Comparison of ENCODE assay signal across 9 mouse cellular contexts in the genomic region with DNA sequence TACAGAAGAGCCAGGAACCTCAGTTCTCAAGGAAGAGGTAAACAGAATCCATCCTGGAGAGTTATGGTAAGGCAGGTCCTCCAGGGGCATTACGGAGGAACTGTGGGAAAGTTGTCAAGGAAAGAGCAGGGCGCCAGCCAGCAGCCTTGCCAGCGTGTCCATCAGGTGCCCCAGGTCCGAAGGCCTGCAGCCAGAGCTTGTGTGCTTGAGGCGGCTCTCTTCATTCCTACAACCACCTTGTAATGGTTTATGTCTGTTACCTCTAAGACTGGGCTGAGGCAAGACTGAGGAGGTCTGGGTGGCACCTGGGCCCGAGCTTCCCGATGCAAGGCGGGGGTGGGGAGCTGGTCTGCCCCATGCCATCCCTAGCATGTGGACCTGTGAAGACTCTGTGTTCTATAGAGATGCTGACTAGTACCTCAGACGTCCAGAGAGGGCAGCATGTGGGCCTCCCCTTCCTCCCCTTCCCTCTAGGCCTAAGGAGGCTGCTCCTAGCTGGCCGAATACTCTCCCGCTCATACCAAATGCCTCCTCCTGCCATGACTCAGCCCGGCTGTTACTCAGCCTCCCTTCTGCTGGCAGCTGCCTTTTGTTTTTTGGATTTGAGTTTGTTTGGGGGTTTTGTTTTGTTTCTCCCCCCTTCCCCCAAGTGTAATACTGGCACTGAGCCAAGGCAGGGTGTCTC. TPM values are rescaled to one million over a fixed set of nuclear protein-coding genes. Genes with fewer than 3 reads are reported as not detected.
DNase-seq lines count a peak whose midpoint lies in the region; ATAC-seq and TF ChIP-seq lines count a peak whose summit lies in the region.
"Had no signal": no experiment of that assay in that cellular context is flagged by ENCODE, and none has a peak within 500 bp of the region (broad histone marks: within the 10 kb centered on the region; RNA-seq: fewer than 3 reads in every experiment).

No protein-coding gene starts in this region.

- TF ChIP-seq CTCF in gastrocnemius, adult 2 months (IDR thresholded peaks at IDR 0.05), result no peak

- no peak overlapping the region for H3K9ac ChIP-seq in forebrain, embryonic 11.5 days (ENCODE audit: low read length)
- H3K9ac ChIP-seq in midbrain, embryonic 11.5 days (ENCODE audit: low read length), result no peak overlapping the region
- no peak overlapping the region for H3K9ac ChIP-seq in midbrain, embryonic 16.5 days (ENCODE audit: low read depth, low read length)
- no peak overlapping the region for H3K9ac ChIP-seq in neural tube, embryonic 15.5 days (replicated peaks)
- H3K9ac ChIP-seq: limb, embryonic 12.5 days had no signal

- no peaks in the 10 kb centered on the region for H3K36me3 ChIP-seq in forebrain, embryonic 10.5 days (replicated peaks)
- H3K36me3 ChIP-seq in forebrain, embryonic 11.5 days (ENCODE audit: control insufficient read depth, insufficient read depth, low read length), result no peaks in the 10 kb centered on the region
- H3K36me3 ChIP-seq in midbrain, embryonic 11.5 days (ENCODE audit: control insufficient read depth, insufficient read depth, low read length), result no peaks in the 10 kb centered on the region
- no peaks in the 10 kb centered on the region for H3K36me3 ChIP-seq in midbrain, embryonic 16.5 days (ENCODE audit: control insufficient read depth, insufficient read depth, low read length)
- no peaks in the 10 kb centered on the region for H3K36me3 ChIP-seq in neural tube, embryonic 15.5 days
- H3K36me3 ChIP-seq: limb, embryonic 12.5 days had no signal

- H3K9me3 ChIP-seq in forebrain, embryonic 10.5 days, result no peaks in the 10 kb centered on the region
- H3K9me3 ChIP-seq in forebrain, embryonic 11.5 days (ENCODE audit: control insufficient read depth, low read length), result no peaks in the 10 kb centered on the region
- H3K9me3 ChIP-seq in midbrain, embryonic 11.5 days (ENCODE audit: control insufficient read depth, low read length), result no peaks in the 10 kb centered on the region
- H3K9me3 ChIP-seq in midbrain, embryonic 16.5 days (replicated peaks; ENCODE audit: control insufficient read depth, low read length, poor library complexity, severe bottlenecking), result no peaks in the 10 kb centered on the region
- no peaks in the 10 kb centered on the region for H3K9me3 ChIP-seq in neural tube, embryonic 15.5 days (replicated peaks)
- H3K9me3 ChIP-seq: limb, embryonic 12.5 days had no signal

- WGBS in forebrain, embryonic 10.5 days, result 72% methylated on average over 12 of the region's 12 CpGs
- WGBS in forebrain, embryonic 11.5 days, result 61% methylated on average over 12 of the region's 12 CpGs
- 68% methylated on average over 12 of the region's 12 CpGs for WGBS in midbrain, embryonic 11.5 days
- WGBS in midbrain, embryonic 16.5 days, result 65% methylated on average over 12 of the region's 12 CpGs
- WGBS in neural tube, embryonic 15.5 days, result 62% methylated on average over 12 of the region's 12 CpGs

- H3K27me3 ChIP-seq in forebrain, embryonic 10.5 days (ENCODE audit: poor library complexity, severe bottlenecking), result peaks cover 68% of the 10 kb centered on the region
- H3K27me3 ChIP-seq in forebrain, embryonic 11.5 days (ENCODE audit: control insufficient read depth, insufficient read depth, low read length), result 0 out of 2 replicates have a peak, but pooled peaks cover 5% of the 10 kb centered on the region
- H3K27me3 ChIP-seq in midbrain, embryonic 11.5 days (ENCODE audit: control insufficient read depth, insufficient read depth, low read length), result no peaks in the 10 kb centered on the region; the same call in 1 of the 2 replicates
- H3K27me3 ChIP-seq in midbrain, embryonic 16.5 days (ENCODE audit: control insufficient read depth, insufficient read depth, low read depth, low read length), result no peaks in the 10 kb centered on the region
- no peaks in the 10 kb centered on the region for H3K27me3 ChIP-seq in neural tube, embryonic 15.5 days (replicated peaks)

- no peak for ATAC-seq in forebrain, embryonic 11.5 days (replicated peaks; ENCODE audit: low FRiP score)
- ATAC-seq in midbrain, embryonic 11.5 days (ENCODE audit: low FRiP score), result peak; percentile 20; the same call in 1 of the 2 replicates
- no peak for ATAC-seq in midbrain, embryonic 16.5 days
- no peak for ATAC-seq in neural tube, embryonic 15.5 days (ENCODE audit: low FRiP score)

- H3K27ac ChIP-seq in forebrain, embryonic 10.5 days, result peak overlapping the region; percentile 78; the same call in 1 of the 2 replicates
- no peak overlapping the region for H3K27ac ChIP-seq in forebrain, embryonic 11.5 days (ENCODE audit: low read depth, low read length)
- no peak overlapping the region for H3K27ac ChIP-seq in midbrain, embryonic 11.5 days (ENCODE audit: low read depth, low read length)
- H3K27ac ChIP-seq in midbrain, embryonic 16.5 days (ENCODE audit: low read length), result no peak overlapping the region
- H3K27ac ChIP-seq in neural tube, embryonic 15.5 days (replicated peaks), result 0 out of 2 replicates have a peak overlapping the region, but pooled peaks have one; percentile 23
- no peak overlapping the region for H3K27ac ChIP-seq in gastrocnemius, adult 2 months
- H3K27ac ChIP-seq: limb, embryonic 12.5 days had no signal

- no peak for DNase-seq in forebrain, embryonic 10.5 days (ENCODE audit: extremely low spot score, low spot score)
- DNase-seq in forebrain, embryonic 11.5 days (ENCODE audit: low spot score), result no peak
- no peak for DNase-seq in midbrain, embryonic 11.5 days (ENCODE audit: low spot score, missing footprints)
- DNase-seq in embryo, embryonic 10.5 days (ENCODE audit: low spot score), result peak; percentile 29
- no peak for DNase-seq in gastrocnemius, adult 2 months
- DNase-seq in liver, result no peak

- peaks cover 53% of the 10 kb centered on the region for H3K4me1 ChIP-seq in forebrain, embryonic 10.5 days
- H3K4me1 ChIP-seq in forebrain, embryonic 11.5 days (replicated peaks; ENCODE audit: control insufficient read depth, insufficient read depth, low read length), result peaks cover 22% of the 10 kb centered on the region
- peaks cover 26% of the 10 kb centered on the region for H3K4me1 ChIP-seq in midbrain, embryonic 11.5 days (ENCODE audit: control insufficient read depth, insufficient read depth, low read length)
- peaks cover 22% of the 10 kb centered on the region for H3K4me1 ChIP-seq in midbrain, embryonic 16.5 days (ENCODE audit: control insufficient read depth, insufficient read depth, low read length)
- H3K4me1 ChIP-seq in neural tube, embryonic 15.5 days, result peaks cover 27% of the 10 kb centered on the region

- no peak overlapping the region for H3K4me3 ChIP-seq in forebrain, embryonic 10.5 days
- H3K4me3 ChIP-seq in forebrain, embryonic 11.5 days (ENCODE audit: low read depth, low read length), result no peak overlapping the region
- no peak overlapping the region for H3K4me3 ChIP-seq in midbrain, embryonic 11.5 days (ENCODE audit: low read depth, low read length)
- H3K4me3 ChIP-seq in midbrain, embryonic 16.5 days (ENCODE audit: low read depth, low read length), result no peak overlapping the region
- no peak overlapping the region for H3K4me3 ChIP-seq in neural tube, embryonic 15.5 days (replicated peaks)
- H3K4me3 ChIP-seq in gastrocnemius, adult 2 months, result no peak overlapping the region
- H3K4me3 ChIP-seq: limb, embryonic 12.5 days had no signal

- H3K4me2 ChIP-seq in forebrain, embryonic 11.5 days (ENCODE audit: low read depth, low read length, severe bottlenecking), result no peak overlapping the region
- no peak overlapping the region for H3K4me2 ChIP-seq in midbrain, embryonic 11.5 days
- no peak overlapping the region for H3K4me2 ChIP-seq in midbrain, embryonic 16.5 days (ENCODE audit: low read length)
- H3K4me2 ChIP-seq in neural tube, embryonic 15.5 days, result no peak overlapping the region
- H3K4me2 ChIP-seq: limb, embryonic 12.5 days had no signal

- intact Hi-C loops in gastrocnemius, adult 2 months (cut with DNase I), result no loop called here

RNA-seq across cellular contexts. Expression of gene Endov, which starts 25.7 kb away (rescaled TPM):
- polyA plus RNA-seq in forebrain, embryonic 10.5 days (2016; fragmentation: Nextera tagmentation; extraction: Ambion mirVana), result 24.0 and 24.5 TPM in 2 replicates
- 18.4 and 21.0 TPM in 2 replicates for polyA plus RNA-seq in forebrain, embryonic 11.5 days (2014; fragmentation: Nextera tagmentation; extraction: Ambion mirVana)
- polyA plus RNA-seq in midbrain, embryonic 11.5 days (2014; fragmentation: Nextera tagmentation; extraction: Ambion mirVana), result 13.2 and 14.0 TPM in 2 replicates
- polyA plus RNA-seq in midbrain, embryonic 16.5 days (2015; fragmentation: Nextera tagmentation; extraction: Ambion mirVana), result 17.3 and 19.8 TPM in 2 replicates
- 15.1 and 15.8 TPM in 2 replicates for polyA plus RNA-seq in neural tube, embryonic 15.5 days (2015; fragmentation: Nextera tagmentation; extraction: Ambion mirVana)
- 1 to 10 TPM; 4.3 to 4.5 TPM for total RNA-seq in gastrocnemius, adult 2 months (2021)

RNA-seq across cellular contexts. Expression of gene Nptx1, which starts 30.7 kb away (rescaled TPM):
- 1.4 and 1.7 TPM in 2 replicates for polyA plus RNA-seq in forebrain, embryonic 10.5 days (2016; fragmentation: Nextera tagmentation; extraction: Ambion mirVana)
- 3.2 and 3.3 TPM in 2 replicates for polyA plus RNA-seq in forebrain, embryonic 11.5 days (2014; fragmentation: Nextera tagmentation; extraction: Ambion mirVana)
- 2.5 and 3.0 TPM in 2 replicates for polyA plus RNA-seq in midbrain, embryonic 11.5 days (2014; fragmentation: Nextera tagmentation; extraction: Ambion mirVana)
- 12.4 and 12.6 TPM in 2 replicates for polyA plus RNA-seq in midbrain, embryonic 16.5 days (2015; fragmentation: Nextera tagmentation; extraction: Ambion mirVana)
- 26.0 and 28.3 TPM in 2 replicates for polyA plus RNA-seq in neural tube, embryonic 15.5 days (2015; fragmentation: Nextera tagmentation; extraction: Ambion mirVana)
- total RNA-seq in gastrocnemius, adult 2 months (2021), result not detected

Comparison
In these comparisons a context has a peak if more than half of its experiments do, and no peak if none do; other contexts are left out.
1. H3K27ac ChIP-seq: peak in forebrain, embryonic 10.5 days (single experiment) and neural tube, embryonic 15.5 days (single experiment); none in forebrain, embryonic 11.5 days (single experiment), midbrain, embryonic 11.5 days (single experiment), midbrain, embryonic 16.5 days (single experiment) and gastrocnemius, adult 2 months (single experiment).